Mouse (Mus musculus) central nervous system, embryonic 14 days (tissue): ENCODE measurements around the gene Cxcr3. TPM values are rescaled to one million over a fixed set of nuclear protein-coding genes. Genes with fewer than 3 reads are reported as not detected.

Experiments used
- polyA plus RNA-seq: library from polyadenylated mRNA; depleted of rRNA; stranded (reverse); fragments of >200 nt; gene quantifications from 2 replicates; pipeline ENCODE4 v1.2.3, GENCODE M21; 2012; rRNA removed

The Cxcr3 gene
- 0.20 and 0.29 TPM in 2 replicates for polyA plus RNA-seq

GRCm38 (mm10) chrX:101733828-101734319 is at the start of gene Cxcr3:
Gene Cxcr3, minus strand, starts transcription at chrX:101734269.

Other genes starting within 250 kb of the Cxcr3 start
- 40.1 and 44.4 TPM in 2 replicates for gene Taf1, start 201.5 kb downstream of the Cxcr3 start, polyA plus RNA-seq
- gene Ogt, start 94.2 kb downstream of the Cxcr3 start, polyA plus RNA-seq: 404 and 452 TPM in 2 replicates
- 0.07 and 1.1 TPM in 2 replicates for gene Gm4779, start 60.2 kb upstream of the Cxcr3 start, polyA plus RNA-seq
- 0.05 and 0.46 TPM in 2 replicates for gene 8030474K03Rik, start 60.4 kb upstream of the Cxcr3 start, polyA plus RNA-seq
- 2.2 and 3.3 TPM in 2 replicates for gene Nhsl2, start 115.1 kb upstream of the Cxcr3 start, polyA plus RNA-seq